Mouse (Mus musculus) MEL (cell line): ENCODE results near the gene Sh3rf1. TPM values are rescaled to one million over a fixed set of nuclear protein-coding genes. Genes with fewer than 3 reads are reported as not detected.

Source experiments
- DNase-seq: peaks from one replicate; pipeline ENCODE4 v3.0.0; 2011; ENCODE audit warnings: low read depth, low spot score
- H3K27ac ChIP-seq: 2 replicates; pipeline ENCODE4 v1.5.1; 2012; ENCODE audit warnings: low read depth, mild to moderate bottlenecking, control low read depth, low read length, moderate library complexity; ENCODE audit not compliant: control insufficient read depth
- H3K27me3 ChIP-seq, 2 experiments: fragments of 150-350 bp in 1 of 2; sonication (generic) in 1 of 2; 2 replicates each; pipeline ENCODE4 v1.6.1; 2012; ENCODE audit warnings: low read length in 2 of 2, mild to moderate bottlenecking in 2 of 2, improper control_type of control experiment in 1 of 2, moderate library complexity in 1 of 2; ENCODE audit not compliant: insufficient read depth in 2 of 2, control insufficient read depth in 1 of 2
- H3K36me3 ChIP-seq, 2 experiments: 2 replicates each; pipeline ENCODE4 v1.6.1; 2012 to 2014; ENCODE audit warnings: low read length in 2 of 2, improper control_type of control experiment in 1 of 2, inconsistent platforms in 1 of 2, mild to moderate bottlenecking in 1 of 2; ENCODE audit not compliant: insufficient read depth in 2 of 2, control insufficient read depth in 1 of 2
- H3K4me1 ChIP-seq, 2 experiments: fragments of 150-350 bp in 1 of 2; sonication (generic) in 1 of 2; 2 replicates each; pipeline ENCODE4 v1.6.1; 2012; ENCODE audit warnings: low read length in 2 of 2, improper control_type of control experiment in 1 of 2, mild to moderate bottlenecking in 1 of 2; ENCODE audit not compliant: insufficient read depth in 2 of 2, control insufficient read depth in 1 of 2
- H3K4me3 ChIP-seq, 2 experiments: fragments of 150-350 bp in 1 of 2; sonication (generic) in 1 of 2; 2 replicates each; pipeline ENCODE4 v1.5.1; 2012; ENCODE audit warnings: low read depth in 2 of 2, low read length in 2 of 2, mild to moderate bottlenecking in 2 of 2, moderate library complexity in 2 of 2, control low read depth in 1 of 2, improper control_type of control experiment in 1 of 2; ENCODE audit not compliant: control insufficient read depth in 1 of 2, insufficient read depth in 1 of 2
- H3K79me2 ChIP-seq: 2 replicates; pipeline ENCODE4 v1.6.1; 2012; ENCODE audit warnings: mild to moderate bottlenecking, low read length, moderate library complexity; ENCODE audit not compliant: control insufficient read depth, poor library complexity, insufficient read depth
- H3K9ac ChIP-seq: 2 replicates; pipeline ENCODE4 v1.6.1; 2012; ENCODE audit warnings: low read depth, mild to moderate bottlenecking, control low read depth, low read length, moderate library complexity; ENCODE audit not compliant: control insufficient read depth, poor library complexity, severe bottlenecking
- H3K9me3 ChIP-seq: fragments of 150-350 bp; sonication (generic); replicated peaks from 2 replicates; pipeline ENCODE4 v1.6.1; 2012; ENCODE audit warnings: mild to moderate bottlenecking, low read length, improper control_type of control experiment, moderate library complexity; ENCODE audit not compliant: insufficient read depth
- BHLHE40 ChIP-seq: IDR thresholded peaks from 2 replicates; pipeline ENCODE4 v1.6.1; 2012; ENCODE audit warnings: low read depth, mild to moderate bottlenecking, inconsistent platforms, low read length, improper control_type of control experiment, borderline replicate concordance
- CHD1 ChIP-seq: IDR thresholded peaks from 2 replicates; pipeline ENCODE4 v1.6.1; 2012; ENCODE audit warnings: low read depth, mild to moderate bottlenecking, inconsistent platforms, low read length, improper control_type of control experiment
- CHD2 ChIP-seq: IDR thresholded peaks from 2 replicates; pipeline ENCODE4 v1.6.1; 2011; ENCODE audit warnings: low read length, improper control_type of control experiment
- ELF1 ChIP-seq: IDR thresholded peaks from 2 replicates; pipeline ENCODE4 v1.6.1; 2014; ENCODE audit warnings: low read depth, mild to moderate bottlenecking, inconsistent platforms, low read length, improper control_type of control experiment, moderate library complexity
- EP300 ChIP-seq, 2 experiments: IDR thresholded peaks; 2 replicates each; pipeline ENCODE4 v1.6.1; 2011; ENCODE audit warnings: improper control_type of control experiment in 2 of 2, low read length in 2 of 2, low read depth in 1 of 2, mild to moderate bottlenecking in 1 of 2
- ETS1 ChIP-seq: IDR thresholded peaks from 2 replicates; pipeline ENCODE4 v1.6.1; 2012; ENCODE audit warnings: low read depth, mild to moderate bottlenecking, inconsistent platforms, low read length, improper control_type of control experiment, moderate library complexity
- GATA1 ChIP-seq: IDR thresholded peaks from 2 replicates; pipeline ENCODE4 v1.6.1; 2011; ENCODE audit warnings: low read depth, low read length, improper control_type of control experiment
- HCFC1 ChIP-seq: IDR thresholded peaks from 2 replicates; pipeline ENCODE4 v1.6.1; 2012; ENCODE audit warnings: low read depth, mild to moderate bottlenecking, inconsistent platforms, low read length, improper control_type of control experiment, moderate library complexity
- KAT2A ChIP-seq: conservative IDR thresholded peaks from 2 replicates; pipeline ENCODE4 v1.6.1; 2012; ENCODE audit warnings: low read depth, low read length, improper control_type of control experiment, inconsistent platforms
- MAFK ChIP-seq: IDR thresholded peaks from 2 replicates; pipeline ENCODE4 v1.6.1; 2011; ENCODE audit warnings: low read depth, mild to moderate bottlenecking, low read length, improper control_type of control experiment, borderline replicate concordance
- MAX ChIP-seq: IDR thresholded peaks from 2 replicates; pipeline ENCODE4 v1.6.1; 2011; ENCODE audit warnings: low read length, improper control_type of control experiment
- MAZ ChIP-seq: IDR thresholded peaks from 2 replicates; pipeline ENCODE4 v1.6.1; 2012; ENCODE audit warnings: low read depth, mild to moderate bottlenecking, inconsistent platforms, low read length, improper control_type of control experiment
- MEF2A ChIP-seq: IDR thresholded peaks from 2 replicates; pipeline ENCODE4 v1.6.1; 2014; ENCODE audit warnings: low read depth, mild to moderate bottlenecking, inconsistent platforms, low read length, improper control_type of control experiment; ENCODE audit not compliant: poor library complexity, insufficient replicate concordance, severe bottlenecking; ENCODE audit errors: extremely low read depth
- MXI1 ChIP-seq: IDR thresholded peaks from 2 replicates; pipeline ENCODE4 v1.6.1; 2011; ENCODE audit warnings: mild to moderate bottlenecking, low read depth, low read length, improper control_type of control experiment
- MYB ChIP-seq: IDR thresholded peaks from 2 replicates; pipeline ENCODE4 v1.6.1; 2011; ENCODE audit warnings: mild to moderate bottlenecking, low read depth, low read length, improper control_type of control experiment
- MYC ChIP-seq: IDR thresholded peaks from 2 replicates; pipeline ENCODE4 v1.6.1; 2011; ENCODE audit warnings: low read depth, mild to moderate bottlenecking, low read length, improper control_type of control experiment, moderate library complexity
- NELFE ChIP-seq: IDR thresholded peaks from 2 replicates; pipeline ENCODE4 v1.6.1; 2011; ENCODE audit warnings: low read depth, low read length, improper control_type of control experiment
- NRF1 ChIP-seq: IDR thresholded peaks from 2 replicates; pipeline ENCODE4 v1.6.1; 2014; ENCODE audit warnings: low read depth, mild to moderate bottlenecking, inconsistent platforms, low read length, improper control_type of control experiment, moderate library complexity; ENCODE audit not compliant: poor library complexity, insufficient read depth, severe bottlenecking
- POLR2A ChIP-seq, 2 experiments: IDR thresholded peaks; 2 replicates each; pipeline ENCODE4 v1.6.1; 2011 to 2012; ENCODE audit warnings: low read length in 2 of 2, mild to moderate bottlenecking in 2 of 2, control low read depth in 1 of 2, improper control_type of control experiment in 1 of 2, low read depth in 1 of 2, moderate library complexity in 1 of 2; ENCODE audit not compliant: control insufficient read depth in 1 of 2, insufficient read depth in 1 of 2, poor library complexity in 1 of 2
- POLR2AphosphoS2 ChIP-seq: IDR thresholded peaks from 2 replicates; pipeline ENCODE4 v1.6.1; 2011; ENCODE audit warnings: low read length, improper control_type of control experiment
- RAD21 ChIP-seq: IDR thresholded peaks from 2 replicates; pipeline ENCODE4 v1.6.1; 2011; ENCODE audit warnings: mild to moderate bottlenecking, low read depth, low read length, improper control_type of control experiment
- SIN3A ChIP-seq: IDR thresholded peaks from 2 replicates; pipeline ENCODE4 v1.6.1; 2012; ENCODE audit warnings: low read length, improper control_type of control experiment, inconsistent platforms
- SMC3 ChIP-seq: IDR thresholded peaks from 2 replicates; pipeline ENCODE4 v1.6.1; 2011; ENCODE audit warnings: low read depth, low read length, improper control_type of control experiment
- TAL1 ChIP-seq: IDR thresholded peaks from 2 replicates; pipeline ENCODE4 v1.6.1; 2012; ENCODE audit warnings: mild to moderate bottlenecking, inconsistent platforms, low read length, moderate library complexity, mixed read lengths
- TCF12 ChIP-seq: IDR thresholded peaks from 2 replicates; pipeline ENCODE4 v1.6.1; 2014; ENCODE audit warnings: low read depth, mild to moderate bottlenecking, inconsistent platforms, low read length, improper control_type of control experiment, moderate library complexity
- USF1 ChIP-seq: IDR thresholded peaks from 2 replicates; pipeline ENCODE4 v1.6.1; 2014; ENCODE audit warnings: low read depth, mild to moderate bottlenecking, inconsistent platforms, low read length, improper control_type of control experiment, moderate library complexity
- USF2 ChIP-seq, 2 experiments: IDR thresholded peaks; 2 replicates each; pipeline ENCODE4 v1.6.1; 2011 to 2012; ENCODE audit warnings: improper control_type of control experiment in 2 of 2, low read length in 2 of 2, borderline replicate concordance in 1 of 2, inconsistent platforms in 1 of 2, low read depth in 1 of 2, mild to moderate bottlenecking in 1 of 2; ENCODE audit not compliant: insufficient read depth in 1 of 2
- ZC3H11A ChIP-seq: IDR thresholded peaks from 2 replicates; pipeline ENCODE4 v1.6.1; 2012; ENCODE audit warnings: low read depth, mild to moderate bottlenecking, inconsistent platforms, low read length, improper control_type of control experiment
- ZNF384 ChIP-seq: IDR thresholded peaks from 2 replicates; pipeline ENCODE4 v1.6.1; 2012; ENCODE audit warnings: low read depth, mild to moderate bottlenecking, inconsistent platforms, low read length, improper control_type of control experiment
- polyA plus RNA-seq, 2 experiments: library from polyadenylated mRNA; stranded (reverse) in 1 of 2; unstranded in 1 of 2; fragments of >175 nt in 1 of 2; fragments of >200 nt in 1 of 2; gene quantifications; 2 replicates each; pipeline versions ENCODE4 v1.2.1 to v1.2.4; 2012; ENCODE audit warnings: low replicate concordance in 2 of 2, low read depth in 1 of 2; ENCODE audit not compliant: insufficient read length in 2 of 2, insufficient read depth in 1 of 2, missing spikeins in 1 of 2
- total RNA-seq: library from RNA; depleted of rRNA; stranded (reverse); fragments of 300-350 nt; gene quantifications from 2 replicates; pipeline ENCODE4 v1.2.3, GENCODE M21; 2012

The Sh3rf1 gene
- total and polyA plus RNA-seq, 3 experiments: 1.5 to 5.9 TPM; not detected in 1

- peak overlapping the region; percentile 54 for H3K27ac ChIP-seq
- H3K79me2 ChIP-seq: no peaks in the 10 kb centered on the region
- peaks cover 7 to 20% of the 10 kb centered on the region in 2 experiments for H3K4me1 ChIP-seq
- no peak overlapping the region; a peak in 1 of 4 replicates for H3K4me3 ChIP-seq
- no peaks in the 10 kb centered on the region for H3K9me3 ChIP-seq
- TF ChIP-seq RAD21 (no peak), ETS1 (peak; percentile 17; the same call in 1 of the 2 replicates), NRF1 (no peak), TCF12 (0 out of 2 replicates have a peak, but pooled peaks have one; percentile 24), GATA1 (peak; percentile 57; the same call in 1 of the 2 replicates), MXI1 (peak; percentile 10; the same call in 1 of the 2 replicates), MYB (peak; percentile 50; the same call in 1 of the 2 replicates), TAL1 (peak; percentile 49; the same call in 1 of the 2 replicates), EP300 (IDR thresholded peaks at IDR 0.05; ENCODE audit: low read depth in 1 of 2, low read length in 2 of 2) (peak; percentile 73 to 76)
- H3K27me3 ChIP-seq: no peaks in the 10 kb centered on the region
- DNase-seq: peak; percentile 59
- H3K36me3 ChIP-seq: peaks cover 0 to 15% of the 10 kb centered on the region in 2 experiments; a peak in 2 of 4 replicates
- H3K9ac ChIP-seq: no peak overlapping the region
Measured at GRCm38 (mm10) chr8:61397139-61397538, 173.5 kb downstream of the Sh3rf1 start.

- H3K27me3 ChIP-seq: no peaks in the 10 kb centered on the region
- H3K9ac ChIP-seq: no peak overlapping the region
- DNase-seq: peak; percentile 83
- H3K79me2 ChIP-seq: no peaks in the 10 kb centered on the region
- H3K27ac ChIP-seq: peak overlapping the region; percentile 49
- H3K4me3 ChIP-seq: no peak overlapping the region
- peaks cover 7 to 14% of the 10 kb centered on the region in 2 experiments for H3K4me1 ChIP-seq
- peaks cover 0 to 15% of the 10 kb centered on the region in 2 experiments; a peak in 2 of 4 replicates for H3K36me3 ChIP-seq
- H3K9me3 ChIP-seq: no peaks in the 10 kb centered on the region
- TF ChIP-seq MAX (peak; percentile 98), SIN3A (peak; percentile 21; the same call in 1 of the 2 replicates), USF1 (peak; percentile 92), GATA1 (no peak), ZNF384 (no peak), MXI1 (peak; percentile 60; the same call in 1 of the 2 replicates), NELFE (no peak), MYC (peak; percentile 76), TAL1 (peak; percentile 34; the same call in 1 of the 2 replicates), MYB (peak; percentile 24), CHD2 (no peak), NRF1 (no peak), KAT2A (no peak), ELF1 (no peak), MAFK (no peak), USF2 (IDR thresholded peaks at IDR 0.05; ENCODE audit: borderline replicate concordance in 1 of 2, insufficient read depth in 1 of 2, low read depth in 1 of 2, low read length in 2 of 2) (peak; percentile 29 to 82; a peak in 3 of 4 replicates), CHD1 (no peak), ZC3H11A (no peak), BHLHE40 (peak; percentile 94), RAD21 (no peak), SMC3 (no peak), EP300 (IDR thresholded peaks at IDR 0.05; ENCODE audit: low read depth in 1 of 2, low read length in 2 of 2) (peak; percentile 60 to 73; a peak in 3 of 4 replicates), MAZ (no peak), TCF12 (no peak), POLR2A (IDR thresholded peaks at IDR 0.05; ENCODE audit: control insufficient read depth in 1 of 2, insufficient read depth in 1 of 2, low read depth in 1 of 2, low read length in 2 of 2, poor library complexity in 1 of 2) (no peak), HCFC1 (no peak), ETS1 (peak; percentile 74; the same call in 1 of the 2 replicates), MEF2A (no peak), POLR2AphosphoS2 (no peak)
Measured at GRCm38 (mm10) chr8:61397755-61398154, 174.1 kb downstream of the Sh3rf1 start.
